Mouse (Mus musculus): ENCODE measurements around the gene Itgb8. TPM values are rescaled to one million over a fixed set of nuclear protein-coding genes. Genes with fewer than 3 reads are reported as not detected.
A peak's percentile ranks its signal among the peaks of the same experiment; 100 is the strongest.

The Itgb8 gene
- 33.4 and 35.1 TPM in 2 replicates for total RNA-seq (2014; rRNA removed)
- polyA plus RNA-seq (2015; fragmentation: Nextera tagmentation; extraction: Ambion mirVana), result 10.7 and 10.9 TPM in 2 replicates

GRCm38 (mm10) chr12:119238696-119239415 is at the start of gene Itgb8:
Gene Itgb8 (minus strand): TSS chr12:119238802.
- H3K9me3 ChIP-seq (ENCODE audit: low read length), result no peaks in the 10 kb centered on the region
- DNase-seq (ENCODE audit: low spot score) (peak; percentile 89), ATAC-seq (peak; percentile 97)
- under 1% methylated on average over 29 of the region's 29 CpGs for WGBS
- H3K4me3 ChIP-seq (ENCODE audit: low read length), result peak within 1 kb of the TSS; percentile 59
- TF ChIP-seq CTCF (IDR thresholded peaks at IDR 0.05; ENCODE audit: low read depth), result no peak; the same call in 1 of the 2 replicates
- H3K4me1 ChIP-seq (ENCODE audit: insufficient read depth, low read length), result peaks cover 10% of the 10 kb centered on the region; the same call in 1 of the 2 replicates
- H3K36me3 ChIP-seq (ENCODE audit: insufficient read depth, low read length), result no peaks in the 10 kb centered on the region
- peak within 1 kb of the TSS; percentile 94 for H3K27ac ChIP-seq
- H3K9ac ChIP-seq (replicated peaks; ENCODE audit: low read length), result peak within 1 kb of the TSS; percentile 61
- H3K27me3 ChIP-seq (ENCODE audit: insufficient read depth, low read length), result no peaks in the 10 kb centered on the region
- H3K4me2 ChIP-seq (ENCODE audit: low read depth, low read length), result peak within 1 kb of the TSS; percentile 88

DNA sequence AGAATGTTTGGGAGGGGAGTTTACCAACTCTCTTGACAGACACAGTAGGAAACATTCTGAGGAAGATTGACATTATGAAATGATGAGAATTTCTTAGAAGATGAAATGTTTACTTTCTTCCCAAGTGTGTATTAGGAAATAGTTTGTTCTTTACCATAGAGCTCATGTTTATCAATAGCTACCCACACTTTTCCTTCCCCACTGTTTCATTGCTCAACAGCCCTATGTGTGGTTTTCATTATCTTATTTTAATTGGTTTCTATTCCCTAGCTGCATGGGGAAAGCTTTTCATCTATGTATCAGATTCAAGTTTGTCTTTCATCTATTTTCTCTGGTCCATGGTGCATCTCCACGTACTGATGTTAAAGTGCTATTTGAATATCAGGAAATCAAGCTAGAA is 37.7 kb upstream of the Itgb8 start:
- Histone ChIP-seq H3K9me3 (ENCODE audit: low read length) (no peaks in the 10 kb centered on the region), H3K27me3 (ENCODE audit: insufficient read depth, low read length) (no peaks in the 10 kb centered on the region), H3K9ac (replicated peaks; ENCODE audit: low read length) (no peak overlapping the region), H3K36me3 (ENCODE audit: insufficient read depth, low read length) (no peaks in the 10 kb centered on the region), H3K4me2 (ENCODE audit: low read depth, low read length) (no peak overlapping the region), H3K4me3 (ENCODE audit: low read length) (no peak overlapping the region), H3K4me1 (ENCODE audit: insufficient read depth, low read length) (no peaks in the 10 kb centered on the region), H3K27ac (no peak overlapping the region)
- no peak for ATAC-seq
- TF ChIP-seq CTCF (IDR thresholded peaks at IDR 0.05; ENCODE audit: low read depth), result no peak
- whole genome bisulfite sequencing, result 63% methylated on average over 1 of the region's 1 CpGs
- no peak for DNase-seq (ENCODE audit: low spot score)

DNA sequence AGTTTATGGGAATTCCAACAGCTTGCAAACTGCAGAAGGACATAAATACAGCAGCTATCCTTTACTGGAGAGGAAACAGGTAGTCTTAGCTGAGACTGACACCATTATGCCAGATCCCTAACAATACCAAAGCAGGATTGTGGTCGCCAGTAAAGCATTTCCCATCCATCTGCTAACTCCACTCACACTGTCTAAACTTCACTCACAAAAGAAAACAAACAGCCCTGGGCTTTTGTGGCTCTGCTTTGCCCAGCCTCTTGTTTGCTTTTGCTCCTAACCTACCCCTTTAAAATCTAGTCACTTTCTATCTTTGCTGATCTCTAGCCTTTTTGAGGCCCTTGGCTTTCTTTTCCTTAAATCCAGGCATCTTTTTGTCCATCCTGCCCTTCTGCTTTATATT is 35.0 kb upstream of the Itgb8 start:
- H3K4me1 ChIP-seq (ENCODE audit: insufficient read depth, low read length), result no peaks in the 10 kb centered on the region
- no peaks in the 10 kb centered on the region for H3K9me3 ChIP-seq (ENCODE audit: low read length)
- no peaks in the 10 kb centered on the region for H3K36me3 ChIP-seq (ENCODE audit: insufficient read depth, low read length)
- H3K9ac ChIP-seq (replicated peaks; ENCODE audit: low read length), result no peak overlapping the region
- WGBS, result 15% methylated on average over 1 of the region's 1 CpGs
- DNase-seq (ENCODE audit: low spot score) (no peak), ATAC-seq (no peak)
- no peak overlapping the region for H3K4me2 ChIP-seq (ENCODE audit: low read depth, low read length)
- H3K27ac ChIP-seq, result no peak overlapping the region
- H3K4me3 ChIP-seq (ENCODE audit: low read length), result no peak overlapping the region
- H3K27me3 ChIP-seq (ENCODE audit: insufficient read depth, low read length), result no peaks in the 10 kb centered on the region
- no peak for TF ChIP-seq CTCF (IDR thresholded peaks at IDR 0.05; ENCODE audit: low read depth)

GRCm38 (mm10) chr12:119271964-119272363 is 33.4 kb upstream of the Itgb8 start:
- ATAC-seq (no peak), DNase-seq (ENCODE audit: low spot score) (no peak)
- TF ChIP-seq CTCF (IDR thresholded peaks at IDR 0.05; ENCODE audit: low read depth), result 0 out of 2 replicates have a peak, but pooled peaks have one; percentile 25
- Histone ChIP-seq H3K27ac (no peak overlapping the region), H3K9me3 (ENCODE audit: low read length) (no peaks in the 10 kb centered on the region), H3K9ac (replicated peaks; ENCODE audit: low read length) (no peak overlapping the region), H3K4me1 (ENCODE audit: insufficient read depth, low read length) (no peaks in the 10 kb centered on the region), H3K36me3 (ENCODE audit: insufficient read depth, low read length) (no peaks in the 10 kb centered on the region), H3K27me3 (ENCODE audit: insufficient read depth, low read length) (no peaks in the 10 kb centered on the region), H3K4me2 (ENCODE audit: low read depth, low read length) (no peak overlapping the region), H3K4me3 (ENCODE audit: low read length) (no peak overlapping the region)
- WGBS, result 77% methylated on average over 1 of the region's 1 CpGs

DNA sequence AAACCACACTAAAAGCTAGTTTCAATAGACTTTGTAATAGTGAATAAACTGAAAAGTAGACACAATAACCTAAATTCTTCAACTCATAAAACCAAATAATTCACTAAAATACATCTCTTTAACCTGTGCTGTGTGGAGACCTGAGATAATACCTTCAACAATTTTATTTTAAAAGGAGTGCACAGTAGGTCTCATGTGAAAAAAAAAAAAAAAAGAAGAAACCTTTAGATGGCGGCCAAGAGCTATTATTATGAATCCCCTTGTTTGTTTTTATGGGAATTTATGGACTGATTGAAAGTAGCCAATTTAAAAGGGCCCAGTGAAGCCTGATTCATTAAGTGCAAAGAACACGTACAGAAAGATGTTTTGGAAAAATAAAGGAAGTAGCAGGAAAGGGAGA is 31.4 kb upstream of the Itgb8 start:
- Histone ChIP-seq H3K27ac (no peak overlapping the region), H3K27me3 (ENCODE audit: insufficient read depth, low read length) (no peaks in the 10 kb centered on the region), H3K9me3 (ENCODE audit: low read length) (no peaks in the 10 kb centered on the region), H3K36me3 (ENCODE audit: insufficient read depth, low read length) (no peaks in the 10 kb centered on the region), H3K4me1 (ENCODE audit: insufficient read depth, low read length) (no peaks in the 10 kb centered on the region), H3K4me3 (ENCODE audit: low read length) (no peak overlapping the region), H3K4me2 (ENCODE audit: low read depth, low read length) (no peak overlapping the region), H3K9ac (replicated peaks; ENCODE audit: low read length) (no peak overlapping the region)
- DNase-seq (ENCODE audit: low spot score), result no peak
- TF ChIP-seq CTCF (IDR thresholded peaks at IDR 0.05; ENCODE audit: low read depth), result no peak
- 80% methylated on average over 2 of the region's 2 CpGs for WGBS
- ATAC-seq, result no peak

- TF ChIP-seq CTCF (IDR thresholded peaks at IDR 0.05; ENCODE audit: low read depth), result no peak
- Histone ChIP-seq H3K4me1 (ENCODE audit: insufficient read depth, low read length) (no peaks in the 10 kb centered on the region), H3K9ac (replicated peaks; ENCODE audit: low read length) (no peak overlapping the region), H3K4me2 (ENCODE audit: low read depth, low read length) (no peak overlapping the region), H3K4me3 (ENCODE audit: low read length) (no peak overlapping the region), H3K27ac (no peak overlapping the region), H3K27me3 (ENCODE audit: insufficient read depth, low read length) (no peaks in the 10 kb centered on the region), H3K9me3 (ENCODE audit: low read length) (no peaks in the 10 kb centered on the region), H3K36me3 (ENCODE audit: insufficient read depth, low read length) (no peaks in the 10 kb centered on the region)
- WGBS, result 74% methylated on average over 1 of the region's 1 CpGs
- DNase-seq (ENCODE audit: low spot score) (no peak), ATAC-seq (no peak)
Measured at GRCm38 (mm10) chr12:119268723-119269122, 30.1 kb upstream of the Itgb8 start.

DNA sequence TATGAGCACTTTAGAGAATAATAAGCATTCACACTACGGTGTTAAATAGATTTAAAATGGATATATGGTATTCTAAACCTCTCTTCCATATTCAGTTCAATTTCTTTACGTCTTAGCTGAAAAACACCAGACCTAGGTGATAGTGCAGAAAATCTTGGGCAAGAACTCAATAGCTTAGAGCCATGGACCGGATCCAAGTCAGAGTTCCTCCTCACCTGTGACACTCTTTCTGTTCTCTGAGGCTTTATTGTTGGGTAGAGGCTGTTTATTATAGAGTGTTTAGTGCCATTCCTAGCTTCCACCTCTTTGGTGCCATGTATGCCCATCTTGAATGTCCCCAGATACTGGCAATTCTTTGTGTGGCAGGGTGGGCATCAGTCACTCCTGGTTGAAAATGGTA is 25.9 kb upstream of the Itgb8 start:
- H3K36me3 ChIP-seq (ENCODE audit: insufficient read depth, low read length), result no peaks in the 10 kb centered on the region
- no peak overlapping the region for H3K4me3 ChIP-seq (ENCODE audit: low read length)
- ATAC-seq, result no peak
- no peaks in the 10 kb centered on the region for H3K4me1 ChIP-seq (ENCODE audit: insufficient read depth, low read length)
- H3K27ac ChIP-seq, result no peak overlapping the region
- H3K9me3 ChIP-seq (ENCODE audit: low read length), result no peaks in the 10 kb centered on the region
- no peak for DNase-seq (ENCODE audit: low spot score)
- whole genome bisulfite sequencing, result 97% methylated on average over 3 of the region's 3 CpGs
- H3K27me3 ChIP-seq (ENCODE audit: insufficient read depth, low read length), result no peaks in the 10 kb centered on the region
- no peak for TF ChIP-seq CTCF (IDR thresholded peaks at IDR 0.05; ENCODE audit: low read depth)
- H3K4me2 ChIP-seq (ENCODE audit: low read depth, low read length), result no peak overlapping the region
- H3K9ac ChIP-seq (replicated peaks; ENCODE audit: low read length), result no peak overlapping the region

Measured in hindbrain, postnatal 0 days (tissue).